Mouse (Mus musculus) forebrain, embryonic 16.5 days (tissue): ENCODE results near the gene Eif3g. TPM values are rescaled to one million over a fixed set of nuclear protein-coding genes. Genes with fewer than 3 reads are reported as not detected.
A peak's percentile ranks its signal among the peaks of the same experiment; 100 is the strongest.

ENCODE experiments used
- ATAC-seq: fragments of 200-750 bp; cut with Nextera tagmentation; 2 replicates; pipeline ENCODE4 v1.8.0; 2017; ENCODE audit warnings: mild to moderate bottlenecking, moderate library complexity
- H3K27ac ChIP-seq: fragments of 300-500 bp; sonication (generic); 2 replicates; pipeline ENCODE4 v1.5.1; 2014; ENCODE audit warnings: low read length, control low read depth
- H3K27me3 ChIP-seq: fragments of 300-500 bp; sonication (generic); replicated peaks from 2 replicates; pipeline ENCODE4 v1.6.1; 2014; ENCODE audit warnings: low read length; ENCODE audit not compliant: control insufficient read depth, insufficient read depth
- H3K36me3 ChIP-seq: fragments of 300-500 bp; sonication (generic); 2 replicates; pipeline ENCODE4 v1.6.1; 2014; ENCODE audit not compliant: control insufficient read depth, insufficient read depth
- H3K4me1 ChIP-seq: fragments of 300-500 bp; sonication (generic); replicated peaks from 2 replicates; pipeline ENCODE4 v1.6.1; 2014; ENCODE audit warnings: low read length; ENCODE audit not compliant: control insufficient read depth, insufficient read depth
- H3K4me2 ChIP-seq: fragments of 300-500 bp; sonication (generic); 2 replicates; pipeline ENCODE4 v1.6.1; 2014; ENCODE audit warnings: mild to moderate bottlenecking, low read length, control low read depth
- H3K4me3 ChIP-seq: fragments of 300-500 bp; sonication (generic); replicated peaks from 2 replicates; pipeline ENCODE4 v1.5.1; 2014; ENCODE audit warnings: mild to moderate bottlenecking, low read length, control low read depth
- H3K9ac ChIP-seq: fragments of 300-500 bp; sonication (generic); replicated peaks from 2 replicates; pipeline ENCODE4 v1.6.1; 2014; ENCODE audit warnings: low read depth, low read length, control low read depth
- H3K9me3 ChIP-seq: fragments of 300-500 bp; sonication (generic); 2 replicates; pipeline ENCODE4 v1.6.1; 2016; ENCODE audit warnings: low read length; ENCODE audit not compliant: control insufficient read depth
- WGBS: fragments of 180-500 bp; shearing (Covaris S2); extraction: QIAGEN DNeasy Blood & Tissue Kit; methylation state at CpG from one replicate; pipeline ENCODE4 v1.1.7; 2014; 5-methylcytosine and 5-hydroxymethylcytosine counted together
- polyA plus RNA-seq: library from polyadenylated mRNA; unstranded; fragments of >200 nt; fragmentation: Nextera tagmentation; extraction: Ambion mirVana; gene quantifications from 2 replicates; pipeline ENCODE4 v1.2.1, GENCODE M21; 2015

Eif3g gene
- polyA plus RNA-seq, 1 experiment from 2014 or later, result 268 TPM

DNA sequence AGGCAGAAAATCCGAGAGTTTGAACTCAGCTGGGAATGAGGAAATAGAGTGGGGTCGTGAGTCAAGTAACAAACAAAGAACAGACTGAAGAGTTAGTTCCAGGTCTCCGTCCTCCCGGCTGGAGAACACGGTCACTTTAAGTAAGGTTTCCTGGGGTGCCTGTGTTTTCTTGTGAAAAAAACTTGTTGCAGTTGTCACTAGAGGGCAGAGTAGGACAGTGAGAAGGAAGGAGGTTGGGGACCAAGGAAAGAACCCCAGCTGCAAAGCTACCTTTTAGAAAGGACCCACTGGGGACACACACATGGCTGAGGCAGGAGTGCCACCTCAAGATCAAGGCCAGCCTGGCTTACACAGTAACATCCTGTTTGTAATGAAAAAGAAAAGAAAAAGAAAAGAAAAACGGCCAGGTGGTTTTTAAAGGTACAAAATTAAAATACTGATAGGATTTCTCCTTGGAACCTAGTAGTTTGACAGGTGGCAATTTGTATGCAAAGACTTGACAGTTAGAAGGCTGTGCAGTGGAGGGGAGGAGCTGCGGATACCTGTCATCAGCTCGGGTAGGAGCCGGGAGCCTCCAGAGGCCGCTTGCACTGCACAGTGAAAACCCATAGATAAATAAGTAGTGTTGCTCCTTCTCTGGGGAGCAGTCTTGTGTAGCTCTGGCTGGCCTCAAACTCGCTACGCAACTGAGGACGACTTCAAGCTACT, 3.2 kb upstream of the Eif3g start:
- no peak overlapping the region for H3K27ac ChIP-seq
- H3K9me3 ChIP-seq, result no peaks in the 10 kb centered on the region
- peaks cover 13% of the 10 kb centered on the region for H3K4me1 ChIP-seq
- ATAC-seq, result no peak
- no peak overlapping the region for H3K4me3 ChIP-seq
- no peak overlapping the region for H3K9ac ChIP-seq
- H3K36me3 ChIP-seq, result peaks cover 10% of the 10 kb centered on the region; the same call in 1 of the 2 replicates
- H3K27me3 ChIP-seq, result no peaks in the 10 kb centered on the region
- no peak overlapping the region for H3K4me2 ChIP-seq
- WGBS, result 19% methylated on average over 13 of the region's 13 CpGs

- Histone ChIP-seq H3K27me3 (no peaks in the 10 kb centered on the region), H3K4me3 (peak overlapping the region; percentile 78), H3K36me3 (peaks cover 28% of the 10 kb centered on the region), H3K4me2 (peak overlapping the region; percentile 99), H3K4me1 (peaks cover 13% of the 10 kb centered on the region), H3K27ac (no peak overlapping the region), H3K9ac (peak overlapping the region; percentile 87), H3K9me3 (no peaks in the 10 kb centered on the region)
- peak; percentile 54 for ATAC-seq
- 5% methylated on average over 38 of the region's 39 CpGs for WGBS
Observed at GRCm38 (mm10) chr9:20897736-20898510, 500 bp downstream of the Eif3g start.

DNA sequence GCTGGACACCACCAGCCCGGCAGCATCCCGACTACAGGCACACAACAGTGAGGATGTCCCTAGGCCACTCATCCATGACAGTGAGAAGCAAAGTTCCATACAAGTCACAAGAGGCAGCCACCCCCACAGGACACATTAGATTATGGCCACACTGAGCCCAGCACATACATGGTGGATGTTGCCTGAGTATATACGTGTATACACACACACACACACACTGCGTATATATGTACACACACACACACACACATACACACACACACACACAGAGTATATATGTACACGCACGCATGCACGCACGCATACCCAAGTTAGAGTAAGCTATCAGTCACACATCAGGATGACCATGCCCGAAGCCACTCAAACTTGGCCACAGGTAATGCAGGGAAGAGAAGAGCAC, 3.0 kb downstream of the Eif3g start:
- H3K36me3 ChIP-seq, result peaks cover 51% of the 10 kb centered on the region
- H3K9me3 ChIP-seq, result no peaks in the 10 kb centered on the region
- no peak overlapping the region for H3K4me2 ChIP-seq
- WGBS, result 96% methylated on average over 9 of the region's 9 CpGs
- no peak overlapping the region for H3K9ac ChIP-seq
- no peak overlapping the region for H3K27ac ChIP-seq
- peaks cover 13% of the 10 kb centered on the region for H3K4me1 ChIP-seq
- H3K4me3 ChIP-seq, result no peak overlapping the region
- no peak for ATAC-seq
- H3K27me3 ChIP-seq, result no peaks in the 10 kb centered on the region

- no peak overlapping the region for H3K4me3 ChIP-seq
- no peak overlapping the region for H3K9ac ChIP-seq
- no peak overlapping the region for H3K4me2 ChIP-seq
- 92% methylated on average over 15 of the region's 15 CpGs for WGBS
- H3K27ac ChIP-seq, result no peak overlapping the region
- no peaks in the 10 kb centered on the region for H3K27me3 ChIP-seq
- H3K4me1 ChIP-seq, result peaks cover 13% of the 10 kb centered on the region
- no peaks in the 10 kb centered on the region for H3K9me3 ChIP-seq
- peaks cover 54% of the 10 kb centered on the region for H3K36me3 ChIP-seq
- ATAC-seq, result no peak
Observed at GRCm38 (mm10) chr9:20894629-20895028, 3.8 kb downstream of the Eif3g start.

- no peak overlapping the region for H3K4me2 ChIP-seq
- no peaks in the 10 kb centered on the region for H3K9me3 ChIP-seq
- peaks cover 54% of the 10 kb centered on the region for H3K36me3 ChIP-seq
- no peak for ATAC-seq
- 87% methylated on average over 13 of the region's 13 CpGs for WGBS
- H3K27me3 ChIP-seq, result no peaks in the 10 kb centered on the region
- H3K9ac ChIP-seq, result no peak overlapping the region
- no peak overlapping the region for H3K27ac ChIP-seq
- peaks cover 19% of the 10 kb centered on the region for H3K4me1 ChIP-seq
- no peak overlapping the region for H3K4me3 ChIP-seq
Observed at GRCm38 (mm10) chr9:20893590-20894343, 4.7 kb downstream of the Eif3g start.

DNA sequence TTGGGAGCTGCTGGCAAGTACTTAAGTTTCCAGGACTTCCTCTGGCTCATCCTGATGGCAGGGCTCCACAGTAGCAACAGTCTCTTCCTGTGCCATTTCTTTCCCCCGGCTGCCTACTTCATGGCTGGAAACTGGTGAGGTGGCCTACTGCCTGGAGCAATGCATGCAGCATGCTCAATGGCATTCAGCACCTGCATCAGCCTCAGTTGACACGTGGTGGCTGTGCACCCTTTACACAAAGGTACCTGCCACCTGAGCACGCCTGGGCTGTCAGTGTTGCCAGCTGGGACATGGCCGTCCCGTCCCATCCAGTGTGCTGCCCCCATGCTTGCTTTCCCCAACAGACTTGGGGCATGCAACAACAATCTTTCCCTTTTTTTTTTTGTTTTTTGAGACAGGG, 5.4 kb downstream of the Eif3g start:
- Histone ChIP-seq H3K4me3 (no peak overlapping the region), H3K27ac (no peak overlapping the region), H3K9ac (no peak overlapping the region), H3K4me2 (no peak overlapping the region), H3K36me3 (peaks cover 54% of the 10 kb centered on the region), H3K4me1 (peaks cover 22% of the 10 kb centered on the region), H3K27me3 (no peaks in the 10 kb centered on the region), H3K9me3 (no peaks in the 10 kb centered on the region)
- WGBS, result 66% methylated on average over 5 of the region's 5 CpGs
- ATAC-seq, result no peak

DNA sequence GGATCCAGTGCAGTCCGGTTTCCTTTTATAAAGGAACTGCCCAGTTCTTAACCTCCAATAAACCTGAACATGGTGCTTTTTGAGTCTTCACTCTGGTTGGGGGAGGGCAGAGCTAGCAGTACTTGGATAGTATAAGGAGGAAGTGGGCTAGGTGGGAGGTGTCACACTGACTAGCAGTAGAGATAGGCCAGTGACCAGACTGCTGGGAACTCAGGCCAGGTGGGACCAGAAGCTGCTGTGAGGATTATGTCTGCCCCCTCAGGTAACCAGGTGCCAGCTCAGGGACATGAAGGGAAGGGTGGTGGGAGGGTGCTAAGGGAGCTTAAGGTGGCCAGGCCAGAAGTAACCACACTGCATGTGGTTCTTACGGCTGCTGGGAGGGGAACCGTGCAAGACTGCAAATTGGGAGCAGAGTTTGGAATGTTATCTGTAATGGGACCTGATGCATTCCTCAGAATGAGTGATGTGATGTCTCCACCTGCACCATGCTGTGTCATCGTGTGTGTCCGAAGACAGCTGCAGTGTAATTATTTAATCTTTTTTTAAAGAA, 6.2 kb downstream of the Eif3g start:
- Histone ChIP-seq H3K9ac (no peak overlapping the region), H3K36me3 (peaks cover 54% of the 10 kb centered on the region), H3K4me2 (no peak overlapping the region), H3K4me3 (no peak overlapping the region), H3K27ac (no peak overlapping the region), H3K9me3 (no peaks in the 10 kb centered on the region), H3K27me3 (no peaks in the 10 kb centered on the region), H3K4me1 (peaks cover 18% of the 10 kb centered on the region)
- WGBS, result 77% methylated on average over 5 of the region's 5 CpGs
- ATAC-seq, result no peak

- H3K27me3 ChIP-seq, result no peaks in the 10 kb centered on the region
- no peaks in the 10 kb centered on the region for H3K9me3 ChIP-seq
- peaks cover 12% of the 10 kb centered on the region for H3K4me1 ChIP-seq
- no peak for ATAC-seq
- H3K4me3 ChIP-seq, result no peak overlapping the region
- H3K9ac ChIP-seq, result no peak overlapping the region
- H3K27ac ChIP-seq, result no peak overlapping the region
- H3K36me3 ChIP-seq, result peaks cover 54% of the 10 kb centered on the region
- H3K4me2 ChIP-seq, result no peak overlapping the region
- 85% methylated on average over 26 of the region's 26 CpGs for WGBS
Observed at GRCm38 (mm10) chr9:20891339-20892103, 6.9 kb downstream of the Eif3g start.
